Mouse (Mus musculus) mouse trophoblast stem cell (cell line): Measurements from ENCODE around the gene Smcr8.
"Not testable (repeated sequence)": the region's sequence is repeated elsewhere in the genome, so short reads cannot be mapped to it uniquely, and the experiment has no call there.

Experiments
- in situ Hi-C, 2 experiments: fragments of 300-500 bp; cut with MseI, MboI; formaldehyde crosslinking; loops; 2 replicates in 1 of 2; 3 replicates in 1 of 2; pipeline ENCODE4 v1.15.1; 2025

Smcr8 gene

GRCm38 (mm10) chr11:60784179-60784922, 7.0 kb downstream of the Smcr8 start:
- in situ Hi-C loops = no loop called here

GRCm38 (mm10) chr11:60787595-60787994, 10.3 kb downstream of the Smcr8 start:
- in situ Hi-C loops = no loop called here

- in situ Hi-C loops = no loop called here
Measured at GRCm38 (mm10) chr11:60790472-60790871, 13.1 kb downstream of the Smcr8 start.

- in situ Hi-C loops = no loop called here
Measured at GRCm38 (mm10) chr11:60796342-60796741, 19.0 kb downstream of the Smcr8 start.

GRCm38 (mm10) chr11:60799977-60800376, 22.7 kb downstream of the Smcr8 start:
- in situ Hi-C loops = no loop called here

GRCm38 (mm10) chr11:60800892-60801291, 23.6 kb downstream of the Smcr8 start:
- in situ Hi-C loops = no loop called here

GRCm38 (mm10) chr11:60808286-60809070, 31.2 kb downstream of the Smcr8 start:
- in situ Hi-C loops = no loop called here

- in situ Hi-C loops = no loop called here
Measured at GRCm38 (mm10) chr11:60809546-60809945, 32.2 kb downstream of the Smcr8 start.

- in situ Hi-C loops = no loop called here
Measured at GRCm38 (mm10) chr11:60810046-60810965, 33.0 kb downstream of the Smcr8 start.

- in situ Hi-C loops = no loop called here
Measured at GRCm38 (mm10) chr11:60811054-60811460, 33.7 kb downstream of the Smcr8 start.

- in situ Hi-C loops = not testable (repeated sequence)
Measured at GRCm38 (mm10) chr11:60811618-60812017, 34.3 kb downstream of the Smcr8 start, which contains the start of gene Shmt1. TSS of gene Shmt1 (minus strand) at chr11:60811718.

GRCm38 (mm10) chr11:60816398-60816797, 39.1 kb downstream of the Smcr8 start:
- in situ Hi-C loops = no loop called here

- in situ Hi-C loops = no loop called here
Measured at GRCm38 (mm10) chr11:60823771-60824170, 46.4 kb downstream of the Smcr8 start.

GRCm38 (mm10) chr11:60825191-60825590, 47.9 kb downstream of the Smcr8 start:
- in situ Hi-C loops = no loop called here

GRCm38 (mm10) chr11:60826700-60827099, 49.4 kb downstream of the Smcr8 start:
- in situ Hi-C loops = no loop called here

GRCm38 (mm10) chr11:60827241-60827945, 50.1 kb downstream of the Smcr8 start:
- in situ Hi-C loops = no loop called here

- in situ Hi-C loops = no loop called here
Measured at GRCm38 (mm10) chr11:60828903-60829302, 51.6 kb downstream of the Smcr8 start.

GRCm38 (mm10) chr11:60830433-60831052, 53.2 kb downstream of the Smcr8 start, which contains the start of gene Dhrs7b:
TSS of gene Dhrs7b (plus strand) at chr11:60830631.
- in situ Hi-C loops = no loop called here

- in situ Hi-C loops = no loop called here
Measured at GRCm38 (mm10) chr11:60836897-60837296, 59.6 kb downstream of the Smcr8 start.
